Mouse (Mus musculus) liver, embryonic 15.5 days (tissue): ENCODE results near the gene Bcar1. TPM values are rescaled to one million over a fixed set of nuclear protein-coding genes. Genes with fewer than 3 reads are reported as not detected.

Experiments
- ATAC-seq: fragments of 200-750 bp; cut with Nextera tagmentation; 2 replicates; pipeline ENCODE4 v1.8.0; 2017; ENCODE audit warnings: moderate number of reproducible peaks, mild to moderate bottlenecking, moderate library complexity; ENCODE audit not compliant: insufficient read depth
- H3K27ac ChIP-seq: fragments of 300-500 bp; sonication (generic); replicated peaks from 2 replicates; pipeline ENCODE4 v1.5.1; 2015; ENCODE audit warnings: mild to moderate bottlenecking, inconsistent platforms
- H3K27me3 ChIP-seq: fragments of 300-500 bp; sonication (generic); 2 replicates; pipeline ENCODE4 v1.6.1; 2015; ENCODE audit warnings: mild to moderate bottlenecking, inconsistent platforms
- H3K36me3 ChIP-seq: fragments of 300-500 bp; sonication (generic); replicated peaks from 2 replicates; pipeline ENCODE4 v1.6.1; 2015; ENCODE audit warnings: moderate library complexity, mild to moderate bottlenecking, inconsistent platforms
- H3K4me1 ChIP-seq: fragments of 300-500 bp; sonication (generic); replicated peaks from 2 replicates; pipeline ENCODE4 v1.6.1; 2015; ENCODE audit warnings: inconsistent platforms
- H3K4me2 ChIP-seq: fragments of 300-500 bp; sonication (generic); 2 replicates; pipeline ENCODE4 v1.6.1; 2015; ENCODE audit warnings: moderate library complexity, mild to moderate bottlenecking, inconsistent platforms
- H3K4me3 ChIP-seq: fragments of 300-500 bp; sonication (generic); replicated peaks from 2 replicates; pipeline ENCODE4 v1.5.1; 2015; ENCODE audit warnings: mild to moderate bottlenecking, inconsistent platforms
- H3K9ac ChIP-seq: fragments of 300-500 bp; sonication (generic); 2 replicates; pipeline ENCODE4 v1.6.1; 2015; ENCODE audit warnings: moderate library complexity, mild to moderate bottlenecking, inconsistent platforms
- H3K9me3 ChIP-seq: fragments of 300-500 bp; sonication (generic); replicated peaks from 2 replicates; pipeline ENCODE4 v1.6.1; 2016; ENCODE audit warnings: inconsistent platforms
- WGBS: fragments of 180-500 bp; shearing (Covaris S2); methylation state at CpG from one replicate; pipeline ENCODE4 v1.1.7; 2015; ENCODE audit warnings: mixed read lengths; ENCODE audit not compliant: insufficient replicate concordance; 5-methylcytosine and 5-hydroxymethylcytosine counted together
- polyA plus RNA-seq: library from polyadenylated mRNA; unstranded; fragments of >200 nt; fragmentation: Nextera tagmentation; extraction: Ambion mirVana; gene quantifications from 2 replicates; pipeline ENCODE4 v1.2.1, GENCODE M21; 2015

Bcar1 gene
- polyA plus RNA-seq, 1 experiment from 2014 or later, result 7.8 TPM

DNA sequence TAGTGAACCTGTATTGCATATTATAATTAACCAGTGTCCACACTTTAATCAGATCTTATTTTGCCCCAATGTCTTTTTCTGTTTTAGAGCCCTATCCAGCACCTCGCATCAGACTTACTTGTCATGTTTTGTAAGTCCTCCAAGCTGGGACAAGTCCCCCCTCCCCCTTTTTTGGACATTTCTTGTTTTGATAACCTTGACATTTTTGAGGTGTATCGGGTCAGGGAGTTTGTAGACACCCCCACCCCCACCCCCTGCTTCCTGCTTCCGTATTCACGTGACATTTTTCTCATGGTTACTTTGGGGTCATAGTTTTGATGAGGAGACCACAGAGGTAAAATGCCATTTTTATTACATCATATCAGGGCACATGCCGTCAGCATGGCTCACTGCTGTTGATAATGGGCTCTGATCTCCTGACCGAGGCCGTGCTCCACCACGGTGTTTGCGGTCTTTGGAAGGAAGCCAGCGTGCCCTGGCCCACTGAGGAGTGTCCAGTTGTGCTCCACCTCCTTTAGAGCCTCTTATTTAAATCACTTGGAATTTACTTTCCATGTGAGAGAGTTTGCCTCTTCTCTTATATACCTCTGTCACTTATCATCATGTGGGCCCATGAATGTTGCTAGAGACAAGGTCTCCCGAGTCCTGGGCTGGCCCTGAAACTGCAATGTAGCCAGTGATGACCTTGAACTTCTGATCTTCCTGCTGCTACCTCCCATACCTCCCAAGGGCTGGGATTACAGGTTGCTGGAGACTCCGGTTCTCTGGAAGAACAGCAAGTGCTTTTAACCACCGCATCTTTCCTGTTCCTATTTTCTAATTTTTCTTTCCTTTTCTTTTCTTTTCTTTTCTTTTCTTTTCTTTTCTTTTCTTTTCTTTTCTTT is 3.2 kb upstream of the Bcar1 start:
- H3K4me3 ChIP-seq, result no peak overlapping the region
- H3K9ac ChIP-seq, result no peak overlapping the region
- H3K4me2 ChIP-seq, result no peak overlapping the region
- H3K4me1 ChIP-seq, result peaks cover 23% of the 10 kb centered on the region
- 0 out of 2 replicates have a peak overlapping the region, but pooled peaks have one; percentile 42 for H3K27ac ChIP-seq
- 41% methylated on average over 13 of the region's 13 CpGs for WGBS
- no peaks in the 10 kb centered on the region for H3K36me3 ChIP-seq
- H3K27me3 ChIP-seq, result peaks cover 54% of the 10 kb centered on the region
- ATAC-seq, result no peak
- H3K9me3 ChIP-seq, result no peaks in the 10 kb centered on the region

DNA sequence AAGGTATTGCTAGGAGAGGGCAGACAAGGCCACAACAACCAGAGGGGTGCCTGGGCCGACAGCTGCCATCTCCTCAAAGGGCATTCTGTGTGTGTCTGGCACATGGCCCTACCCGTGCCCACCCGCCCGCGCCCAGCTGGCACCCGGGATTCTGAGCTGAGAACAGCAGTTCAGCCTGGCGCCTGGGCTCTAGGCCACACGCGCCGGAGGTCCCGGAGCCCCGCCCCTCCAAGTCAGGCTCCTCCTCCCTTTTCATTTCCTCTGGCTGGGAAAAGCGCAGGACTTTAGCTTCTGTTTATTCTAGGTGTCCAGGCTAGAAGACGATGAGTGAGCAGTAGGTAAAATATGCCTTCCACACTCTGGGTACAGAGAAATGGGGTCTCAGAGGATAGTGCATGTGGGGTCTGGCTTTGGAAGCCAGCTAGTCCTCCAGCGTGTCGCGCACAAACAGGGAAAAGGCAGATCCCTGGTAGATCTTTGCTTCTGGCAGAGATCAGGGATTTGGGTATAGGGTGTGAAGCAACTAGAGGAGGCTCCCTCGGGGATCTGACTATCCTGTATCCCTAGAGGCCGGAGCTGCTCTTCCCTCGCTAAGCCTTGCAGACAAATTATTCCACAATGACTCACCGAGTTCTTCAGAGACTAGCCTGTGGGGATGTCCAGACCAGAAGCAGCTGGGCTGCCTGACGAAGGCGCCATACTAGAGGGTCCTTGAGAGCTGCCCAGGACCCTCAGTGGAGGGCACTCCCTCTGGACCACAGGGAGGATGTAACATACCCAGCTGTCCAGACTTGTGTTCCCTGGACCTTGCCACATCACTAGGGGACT is 2.2 kb upstream of the Bcar1 start:
- 6% methylated on average over 23 of the region's 23 CpGs for WGBS
- Histone ChIP-seq H3K9ac (no peak overlapping the region), H3K4me1 (peaks cover 29% of the 10 kb centered on the region), H3K27ac (peak overlapping the region; percentile 42; the same call in 1 of the 2 replicates), H3K9me3 (no peaks in the 10 kb centered on the region), H3K27me3 (peaks cover 64% of the 10 kb centered on the region), H3K4me3 (peak overlapping the region; percentile 20; the same call in 1 of the 2 replicates), H3K4me2 (peak overlapping the region; percentile 42), H3K36me3 (no peaks in the 10 kb centered on the region)
- ATAC-seq, result peak; percentile 6; the same call in 1 of the 2 replicates

DNA sequence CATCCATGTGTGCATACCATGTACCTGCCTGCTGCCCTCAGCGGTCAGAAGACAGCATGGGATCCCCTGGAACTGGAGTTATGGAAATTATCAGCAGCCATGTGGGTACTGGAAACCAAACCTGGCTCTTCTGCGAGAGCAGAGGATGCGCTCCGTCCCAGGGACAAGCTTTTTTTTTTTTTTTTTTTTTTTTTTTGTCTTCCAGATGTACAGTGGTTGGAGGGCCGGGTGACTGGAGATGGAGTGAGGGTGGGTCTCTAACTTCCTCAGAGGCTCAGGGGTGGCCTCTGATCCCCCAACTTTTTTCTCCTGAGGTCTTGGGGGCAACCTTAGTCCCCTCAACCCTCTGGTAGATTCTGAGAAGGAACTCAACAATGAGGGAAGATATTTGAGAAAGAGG is 1.5 kb upstream of the Bcar1 start:
- 50% methylated on average over 5 of the region's 5 CpGs for WGBS
- Histone ChIP-seq H3K4me1 (peaks cover 36% of the 10 kb centered on the region), H3K27ac (no peak overlapping the region), H3K4me3 (no peak overlapping the region), H3K27me3 (peaks cover 71% of the 10 kb centered on the region), H3K9me3 (no peaks in the 10 kb centered on the region), H3K36me3 (no peaks in the 10 kb centered on the region), H3K4me2 (no peak overlapping the region), H3K9ac (no peak overlapping the region)
- no peak for ATAC-seq

DNA sequence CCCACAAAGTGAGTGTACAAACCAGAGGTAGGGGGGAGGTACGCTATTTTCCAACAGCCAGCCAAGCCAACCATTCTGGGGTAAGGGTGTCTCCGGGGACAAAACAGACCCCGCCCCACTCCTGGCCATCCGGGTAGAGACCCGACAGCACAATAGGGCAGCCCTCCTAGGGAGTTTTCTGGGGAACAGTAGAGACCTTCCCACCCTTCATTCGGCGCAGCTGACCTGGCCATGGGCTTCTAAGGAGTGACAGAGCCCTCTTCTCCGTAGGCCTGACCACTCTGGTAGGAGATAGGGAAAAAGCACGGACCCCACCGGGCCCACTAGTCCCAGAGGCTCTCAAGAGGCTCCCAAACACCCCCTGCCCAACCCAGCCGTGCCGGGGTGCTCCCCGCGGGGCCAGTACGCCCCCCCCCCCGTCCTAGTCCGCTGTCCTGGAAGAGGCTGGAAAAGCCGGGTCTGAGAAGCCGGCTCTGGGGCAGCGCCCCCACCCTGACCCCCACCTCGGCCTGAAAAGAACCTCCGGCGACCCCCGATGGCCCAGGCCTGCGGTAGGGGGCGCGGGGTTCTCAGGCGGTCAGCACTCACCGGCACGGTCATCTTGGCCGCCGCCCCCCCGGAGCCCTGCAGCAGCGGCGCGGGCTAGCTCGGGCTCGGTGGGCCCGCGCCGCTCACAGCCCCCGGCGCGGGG is 363 bp downstream of the Bcar1 start:
- H3K9me3 ChIP-seq, result no peaks in the 10 kb centered on the region
- peak overlapping the region; percentile 34 for H3K27ac ChIP-seq
- peaks cover 88% of the 10 kb centered on the region for H3K27me3 ChIP-seq
- peak overlapping the region; percentile 58 for H3K4me2 ChIP-seq
- H3K9ac ChIP-seq, result peak overlapping the region; percentile 55
- H3K4me3 ChIP-seq, result peak overlapping the region; percentile 60
- 1% methylated on average over 44 of the region's 44 CpGs for WGBS
- peaks cover 43% of the 10 kb centered on the region for H3K4me1 ChIP-seq
- peak; percentile 4; the same call in 1 of the 2 replicates for ATAC-seq
- no peaks in the 10 kb centered on the region for H3K36me3 ChIP-seq

DNA sequence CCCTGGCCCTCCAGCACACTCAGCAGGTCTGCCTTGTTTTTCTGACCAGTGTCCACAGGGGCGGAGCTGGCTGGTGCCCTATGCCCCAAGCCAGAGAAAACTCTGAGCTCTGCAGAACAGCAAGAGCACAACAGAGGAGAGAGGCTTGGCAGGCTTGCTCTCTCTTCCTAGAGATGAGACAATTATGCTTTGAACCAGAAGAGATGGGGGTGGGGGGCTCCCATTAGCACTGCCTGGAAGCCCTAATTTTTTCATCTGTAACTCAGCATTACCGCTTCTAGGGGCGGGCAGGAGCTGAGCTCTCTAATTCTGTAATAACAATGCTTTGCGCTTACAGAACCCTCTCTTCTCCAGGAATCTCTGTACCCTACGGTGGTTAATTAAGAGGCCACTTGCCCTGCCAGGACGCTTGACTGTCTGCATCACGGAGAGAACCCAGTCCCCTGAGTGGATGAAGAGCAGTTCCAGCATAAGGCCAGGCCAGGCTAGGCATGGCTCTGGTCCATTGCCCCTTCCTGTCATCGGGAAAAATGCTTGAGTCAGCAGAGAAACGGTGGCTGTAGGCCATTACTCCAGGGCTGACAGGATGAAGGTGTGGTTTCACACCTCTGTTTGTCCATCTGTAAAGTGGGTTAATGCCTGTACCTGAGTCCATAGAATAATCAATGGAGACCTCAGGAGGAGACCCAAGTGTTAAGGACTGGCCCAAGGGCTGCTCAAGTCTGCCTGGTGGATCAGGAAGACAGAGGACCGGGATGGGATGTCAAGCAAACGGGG is 1.2 kb downstream of the Bcar1 start:
- no peaks in the 10 kb centered on the region for H3K36me3 ChIP-seq
- peak overlapping the region; percentile 60 for H3K4me3 ChIP-seq
- WGBS, result 36% methylated on average over 11 of the region's 11 CpGs
- ATAC-seq, result peak; percentile 36
- H3K4me2 ChIP-seq, result peak overlapping the region; percentile 58
- peak overlapping the region; percentile 34 for H3K27ac ChIP-seq
- H3K9me3 ChIP-seq, result no peaks in the 10 kb centered on the region
- peaks cover 93% of the 10 kb centered on the region for H3K27me3 ChIP-seq
- H3K4me1 ChIP-seq, result peaks cover 43% of the 10 kb centered on the region
- peak overlapping the region; percentile 55; the same call in 1 of the 2 replicates for H3K9ac ChIP-seq

DNA sequence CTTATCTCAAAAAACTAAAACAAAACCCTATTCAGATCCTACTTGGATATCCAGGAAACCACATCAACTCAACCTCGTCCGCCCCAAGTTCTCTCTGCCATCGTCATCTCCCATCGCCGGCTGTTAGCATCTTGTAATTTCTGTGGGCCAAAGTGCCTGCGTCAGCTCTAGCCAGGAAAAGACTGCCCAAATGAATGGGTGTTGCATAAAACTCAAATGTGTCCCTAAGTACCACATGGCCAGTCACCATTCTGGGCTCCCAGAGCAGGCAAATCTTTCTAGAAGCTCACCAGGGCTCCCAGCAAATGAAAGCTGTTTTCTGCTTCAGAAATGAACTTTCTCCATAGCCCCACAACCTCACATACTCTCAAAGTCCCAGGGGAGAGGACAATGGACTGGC is 2.1 kb downstream of the Bcar1 start:
- Histone ChIP-seq H3K27me3 (peaks cover 95% of the 10 kb centered on the region), H3K27ac (peak overlapping the region; percentile 34), H3K4me3 (no peak overlapping the region)

DNA sequence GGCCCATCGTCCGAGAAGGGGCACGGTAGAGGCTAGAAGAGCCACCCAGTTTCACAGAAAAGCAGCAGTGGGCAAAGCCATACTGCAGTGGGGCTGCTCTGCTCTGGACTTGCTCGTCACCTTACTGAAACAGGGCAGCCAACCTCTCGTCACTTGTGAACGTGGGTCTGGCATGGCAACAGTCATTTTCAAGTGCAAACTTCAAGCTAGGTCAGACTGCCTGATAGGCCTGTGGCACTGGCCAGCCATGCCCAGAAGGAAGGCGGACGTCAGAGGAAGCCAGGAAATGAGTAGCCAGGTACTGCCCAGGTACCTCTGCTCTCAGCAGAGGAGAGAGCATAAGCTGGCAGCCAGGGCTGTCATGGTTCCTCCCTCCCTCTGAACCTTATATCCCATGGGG is 2.6 kb downstream of the Bcar1 start:
- no peak for ATAC-seq
- no peak overlapping the region for H3K27ac ChIP-seq
- H3K4me3 ChIP-seq, result no peak overlapping the region
- H3K4me2 ChIP-seq, result no peak overlapping the region
- H3K9me3 ChIP-seq, result no peaks in the 10 kb centered on the region
- H3K4me1 ChIP-seq, result peaks cover 35% of the 10 kb centered on the region
- no peaks in the 10 kb centered on the region for H3K36me3 ChIP-seq
- WGBS, result 53% methylated on average over 8 of the region's 8 CpGs
- no peak overlapping the region for H3K9ac ChIP-seq
- H3K27me3 ChIP-seq, result peaks cover 95% of the 10 kb centered on the region

More for the DNA sequence above, 2.1 kb downstream of the Bcar1 start:
- Histone ChIP-seq H3K4me1 (peaks cover 38% of the 10 kb centered on the region), H3K36me3 (no peaks in the 10 kb centered on the region), H3K4me2 (peak overlapping the region; percentile 58; the same call in 1 of the 2 replicates), H3K9ac (no peak overlapping the region), H3K9me3 (no peaks in the 10 kb centered on the region)
- no peak for ATAC-seq
- 31% methylated on average over 6 of the region's 6 CpGs for WGBS

DNA sequence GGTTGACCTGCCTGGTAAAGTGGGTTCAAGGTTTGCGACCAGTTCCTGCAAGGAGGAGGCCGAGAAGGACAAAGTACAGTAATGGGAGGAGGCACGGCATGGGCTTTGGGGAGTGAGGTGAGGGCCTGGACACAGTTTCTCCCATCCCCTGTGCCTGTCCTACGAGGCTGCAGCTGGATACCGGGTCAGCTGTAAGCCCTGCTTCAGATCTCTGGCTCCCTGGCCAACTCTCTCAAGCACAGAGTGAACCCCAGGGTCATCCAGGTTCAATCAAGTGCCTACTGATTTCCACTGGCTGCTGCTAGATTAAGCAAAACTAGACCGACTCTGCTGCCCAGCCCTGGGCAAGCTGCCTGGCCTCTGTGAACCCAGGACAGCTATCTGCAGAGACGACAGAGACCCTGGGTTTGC is 3.3 kb downstream of the Bcar1 start:
- H3K36me3 ChIP-seq, result no peaks in the 10 kb centered on the region
- peaks cover 95% of the 10 kb centered on the region for H3K27me3 ChIP-seq
- no peak overlapping the region for H3K4me2 ChIP-seq
- no peaks in the 10 kb centered on the region for H3K9me3 ChIP-seq
- 54% methylated on average over 7 of the region's 7 CpGs for WGBS
- H3K4me1 ChIP-seq, result peaks cover 28% of the 10 kb centered on the region
- H3K4me3 ChIP-seq, result no peak overlapping the region
- H3K9ac ChIP-seq, result no peak overlapping the region
- ATAC-seq, result no peak
- H3K27ac ChIP-seq, result 0 out of 2 replicates have a peak overlapping the region, but pooled peaks have one; percentile 14

DNA sequence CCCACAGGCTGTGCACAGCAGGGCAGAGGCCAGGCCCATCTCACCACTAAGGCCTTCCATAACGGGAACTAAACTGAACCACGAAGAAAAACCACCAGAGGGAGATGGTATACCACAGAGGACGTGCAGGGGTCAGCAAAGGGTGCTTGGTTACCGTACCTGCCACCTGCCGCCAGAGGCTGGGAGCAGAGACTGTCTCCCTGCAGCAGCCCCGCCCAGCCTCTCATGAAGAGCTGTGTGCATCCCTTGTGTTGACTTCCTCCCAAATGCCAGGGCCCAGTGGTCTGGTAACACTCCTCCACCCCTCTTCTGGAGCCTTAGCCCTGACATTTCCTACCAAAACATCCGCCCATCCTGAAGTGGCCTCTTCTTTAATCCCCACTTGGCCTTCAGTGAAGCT is 4.0 kb downstream of the Bcar1 start:
- no peak overlapping the region for H3K4me2 ChIP-seq
- no peak overlapping the region for H3K9ac ChIP-seq
- no peak for ATAC-seq
- H3K9me3 ChIP-seq, result no peaks in the 10 kb centered on the region
- peaks cover 95% of the 10 kb centered on the region for H3K27me3 ChIP-seq
- WGBS, result 28% methylated on average over 7 of the region's 7 CpGs
- no peaks in the 10 kb centered on the region for H3K36me3 ChIP-seq
- no peak overlapping the region for H3K4me3 ChIP-seq
- H3K4me1 ChIP-seq, result peaks cover 32% of the 10 kb centered on the region
- no peak overlapping the region for H3K27ac ChIP-seq

DNA sequence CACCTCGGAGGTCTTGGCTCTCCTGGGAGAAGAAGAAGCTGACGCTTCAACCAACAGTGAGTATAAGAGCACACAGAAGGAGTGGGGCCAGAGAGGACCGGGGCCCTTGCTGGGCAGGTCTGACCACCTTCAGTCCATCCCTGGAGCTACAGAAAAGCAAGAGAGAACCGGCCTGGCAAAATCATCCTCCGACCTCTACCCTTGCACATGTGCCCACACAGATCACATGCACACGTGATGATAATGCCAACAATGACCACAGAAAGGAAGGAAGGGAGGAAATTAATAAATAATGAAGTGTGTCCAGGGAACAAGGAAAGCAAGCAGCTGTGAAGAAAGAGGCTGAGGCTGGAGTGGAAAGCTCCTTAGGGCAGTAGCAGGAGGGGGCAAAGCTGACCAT is 4.7 kb downstream of the Bcar1 start:
- WGBS, result 54% methylated on average over 6 of the region's 6 CpGs
- H3K4me1 ChIP-seq, result peaks cover 31% of the 10 kb centered on the region

More for the DNA sequence above, 4.7 kb downstream of the Bcar1 start:
- Histone ChIP-seq H3K27me3 (peaks cover 95% of the 10 kb centered on the region), H3K4me3 (no peak overlapping the region), H3K27ac (no peak overlapping the region), H3K9ac (no peak overlapping the region), H3K36me3 (no peaks in the 10 kb centered on the region), H3K4me2 (no peak overlapping the region), H3K9me3 (no peaks in the 10 kb centered on the region)
- no peak for ATAC-seq
